Mouse (Mus musculus): Measurements from ENCODE around the gene Rad51d.
"Not testable (repeated sequence)": the region's sequence is repeated elsewhere in the genome, so short reads cannot be mapped to it uniquely, and the experiment has no call there.

Rad51d gene

DNA sequence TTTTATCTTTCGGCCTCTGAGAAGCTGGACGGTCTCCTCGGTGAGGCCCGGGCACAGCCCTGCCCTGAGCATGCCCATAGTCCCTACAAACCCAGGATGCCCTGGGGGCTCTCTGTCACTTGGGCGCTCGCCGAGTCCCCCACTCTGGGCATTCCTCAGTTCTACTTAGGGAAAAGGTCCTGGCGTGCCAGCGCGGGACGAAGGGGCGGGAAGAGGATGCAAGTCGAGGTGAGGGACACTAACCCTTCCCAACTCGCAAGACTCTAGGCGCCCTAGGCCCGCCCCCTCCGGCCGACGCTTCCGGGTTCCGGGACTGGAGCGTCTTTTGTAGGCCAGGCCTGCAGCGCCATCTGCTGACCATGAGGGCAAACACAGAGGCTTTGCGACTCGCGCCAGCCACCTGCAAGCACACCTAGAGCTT, at the start of gene Rad51d:
Rad51d (minus strand) TSS at position 273 of the 421 bp plus-strand sequence.
- peak; percentile 95 for DNase-seq (ENCODE audit: low read depth)

DNA sequence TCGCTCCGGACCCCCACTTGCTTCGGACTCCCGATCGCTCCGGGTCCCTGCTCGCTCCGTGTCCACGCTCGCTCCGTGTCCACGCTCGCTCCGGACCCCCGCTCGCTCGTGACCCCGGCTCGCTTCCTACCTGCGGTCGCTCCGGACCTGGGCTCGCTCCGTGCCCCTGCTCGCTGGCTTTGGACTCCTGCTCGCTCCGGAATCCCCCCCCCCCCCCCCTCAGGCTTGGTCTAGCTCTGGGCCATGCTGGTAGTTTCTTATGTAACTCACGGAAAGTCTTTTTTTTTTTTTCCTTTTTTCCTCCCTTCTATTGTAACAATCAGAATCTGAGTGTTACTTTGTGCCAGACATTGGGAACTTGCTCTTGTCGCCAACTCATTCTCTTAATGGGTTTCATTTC, 42.8 kb upstream of the Rad51d start:
- no peak for DNase-seq (ENCODE audit: low read depth)

DNA sequence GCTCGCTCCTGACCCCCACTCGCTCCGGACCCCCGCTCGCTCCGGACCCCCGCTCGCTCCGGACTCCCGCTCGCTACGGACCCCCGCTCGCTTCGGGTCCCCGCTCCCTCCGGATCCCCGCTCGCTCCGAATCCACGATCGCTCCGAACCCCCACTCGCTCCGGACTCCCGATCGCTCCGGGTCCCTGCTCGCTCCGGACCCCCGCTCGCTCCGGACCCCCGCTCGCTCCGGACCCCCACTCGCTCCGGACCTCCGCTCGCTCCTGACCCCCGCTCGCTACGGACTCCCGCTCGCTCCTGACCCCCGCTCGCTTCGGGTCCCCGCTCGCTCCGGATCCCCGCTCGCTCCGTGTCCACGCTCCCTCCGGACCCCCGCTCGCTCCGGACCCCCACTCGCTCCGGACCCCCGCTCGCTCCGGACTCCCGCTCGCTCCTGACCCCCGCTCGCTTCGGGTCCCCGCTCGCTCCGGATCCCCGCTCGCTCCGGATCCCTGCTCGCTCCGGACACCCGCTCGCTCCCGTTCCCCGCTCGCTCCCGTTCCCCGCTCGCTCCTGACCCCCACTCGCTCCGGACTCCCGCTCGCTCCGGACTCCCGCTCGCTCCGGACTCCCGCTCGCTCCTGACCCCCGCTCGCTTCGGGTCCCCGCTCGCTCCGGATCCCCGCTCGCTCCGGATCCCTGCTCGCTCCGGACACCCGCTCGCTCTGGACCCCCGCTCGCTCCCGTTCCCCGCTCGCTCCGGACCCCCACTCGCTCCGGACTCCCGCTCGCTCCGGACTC, 41.4 kb upstream of the Rad51d start:
- not testable (repeated sequence) for DNase-seq (ENCODE audit: low read depth)

- DNase-seq (ENCODE audit: low read depth): not testable (repeated sequence)
Observed at GRCm38 (mm10) chr11:82931161-82931560, 40.7 kb upstream of the Rad51d start.

DNA sequence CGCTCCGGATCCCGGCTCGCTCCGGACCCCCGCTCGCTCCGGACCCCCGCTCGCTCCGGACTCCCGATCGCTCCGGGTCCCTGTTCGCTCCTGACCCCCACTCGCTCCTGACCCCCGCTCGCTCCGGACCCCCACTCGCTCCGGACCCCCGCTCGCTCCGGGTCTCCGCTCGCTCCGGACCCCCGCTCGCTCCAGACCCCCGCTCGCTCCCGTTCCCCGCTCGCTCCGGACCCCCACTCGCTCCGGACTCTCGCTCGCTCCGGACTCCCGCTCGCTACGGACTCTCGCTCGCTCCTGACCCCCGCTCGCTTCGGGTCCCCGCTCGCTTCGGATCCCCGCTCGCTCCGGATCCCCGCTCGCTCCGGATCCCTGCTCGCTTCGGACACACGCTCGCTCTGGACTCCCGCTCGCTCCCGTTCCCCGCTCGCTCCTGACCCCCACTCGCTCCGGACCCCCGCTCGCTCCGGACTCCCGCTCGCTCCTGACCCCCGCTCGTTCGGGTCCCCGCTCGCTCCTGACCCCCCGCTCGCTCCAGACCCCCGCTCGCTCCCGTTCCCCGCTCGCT, 40.1 kb upstream of the Rad51d start:
- not testable (repeated sequence) for DNase-seq (ENCODE audit: low read depth)

DNA sequence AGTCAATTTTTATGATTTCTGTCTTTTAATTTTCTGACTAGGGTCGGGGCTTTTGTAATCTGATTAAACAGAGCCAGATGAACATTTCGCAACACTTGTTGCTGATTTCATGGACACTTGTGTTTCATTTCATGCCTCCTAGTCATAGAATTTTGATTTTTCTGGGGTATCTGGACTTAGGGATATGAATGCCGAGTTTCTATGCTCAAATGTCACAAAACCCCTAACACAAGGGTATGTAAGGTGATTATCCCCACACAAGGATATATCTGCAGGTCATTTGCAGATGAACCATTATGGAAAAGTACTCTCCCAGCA, 39.2 kb upstream of the Rad51d start:
- no peak for DNase-seq (ENCODE audit: low read depth)

- no peak for DNase-seq (ENCODE audit: low read depth)
Observed at GRCm38 (mm10) chr11:82928897-82929632, 38.7 kb upstream of the Rad51d start.

GRCm38 (mm10) chr11:82923910-82924309, 33.5 kb upstream of the Rad51d start:
- not testable (repeated sequence) for DNase-seq (ENCODE audit: low read depth)

- no peak for DNase-seq (ENCODE audit: low read depth)
Observed at GRCm38 (mm10) chr11:82921691-82922090, 31.3 kb upstream of the Rad51d start.

- no peak for DNase-seq (ENCODE audit: low read depth)
Observed at GRCm38 (mm10) chr11:82920768-82921167, 30.4 kb upstream of the Rad51d start.

DNA sequence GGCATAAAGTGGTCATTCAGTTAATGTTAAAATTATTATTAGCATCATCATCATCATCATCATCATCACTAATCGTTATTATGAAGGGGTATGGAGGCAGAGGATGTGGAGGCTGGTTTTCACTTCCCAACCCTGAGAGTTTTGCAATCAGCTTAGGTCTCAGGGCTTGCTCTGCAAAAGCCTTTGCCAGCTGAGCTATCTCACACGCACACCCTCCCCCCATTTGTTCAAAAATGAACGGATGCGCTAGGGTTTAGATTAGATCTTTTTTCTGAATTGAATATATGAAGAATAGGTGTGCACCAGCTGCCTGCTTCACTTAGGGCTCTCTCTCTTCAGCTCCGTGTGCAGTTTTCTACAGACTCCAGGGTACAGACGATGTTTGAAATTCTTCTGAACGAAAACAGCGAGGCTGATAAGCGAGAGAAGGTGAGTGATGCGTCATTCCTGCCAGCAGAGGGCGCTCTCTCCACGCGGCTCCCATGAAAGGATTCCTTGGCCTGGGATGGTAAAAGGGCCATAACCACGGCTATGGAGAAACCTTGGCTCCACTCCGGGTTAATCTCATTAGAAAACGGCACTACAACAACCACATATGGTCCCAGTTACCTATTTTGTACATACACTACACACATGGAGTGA, 24.4 kb upstream of the Rad51d start:
- peak; percentile 79 for DNase-seq (ENCODE audit: low read depth)

DNA sequence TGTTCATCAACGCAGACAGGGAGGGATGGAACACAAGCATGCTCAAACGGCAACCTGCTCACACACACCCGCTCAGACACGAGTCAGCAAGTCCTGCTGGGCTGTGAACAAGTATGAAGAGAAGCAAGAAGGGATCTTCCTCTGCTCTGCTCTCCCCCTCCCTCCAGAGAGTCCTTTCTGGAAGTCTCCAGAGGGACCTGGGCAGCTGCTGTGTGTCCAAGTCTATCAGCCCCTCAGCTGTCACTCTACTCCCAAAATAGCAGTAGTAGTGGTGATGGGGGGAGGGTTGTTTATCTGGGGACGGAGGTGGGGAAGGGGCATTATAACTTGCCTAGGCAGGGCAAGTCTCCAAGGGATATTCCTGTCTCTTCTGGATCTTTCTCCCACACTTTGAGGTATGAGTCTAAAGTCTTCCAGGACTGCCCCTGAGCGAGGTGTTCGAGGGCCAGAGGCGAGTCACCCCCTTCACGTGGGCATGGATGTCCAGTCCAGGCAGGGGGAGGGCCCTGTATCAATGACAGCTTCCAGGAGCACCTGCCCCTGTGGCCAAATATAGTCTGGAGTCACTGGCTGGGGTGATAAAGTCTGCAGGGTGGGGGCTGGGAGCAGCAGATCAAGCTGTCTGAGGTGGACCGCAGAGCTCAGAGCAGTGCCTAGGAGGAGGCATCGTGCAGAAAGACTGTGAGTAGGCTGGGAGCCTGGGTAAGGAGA, 20.4 kb upstream of the Rad51d start:
- no peak for DNase-seq (ENCODE audit: low read depth)

- DNase-seq (ENCODE audit: low read depth): no peak
Observed at GRCm38 (mm10) chr11:82910250-82910649, 19.8 kb upstream of the Rad51d start, which contains the start of gene Unc45b. TSS of gene Unc45b (plus strand) at chr11:82910550.

DNA sequence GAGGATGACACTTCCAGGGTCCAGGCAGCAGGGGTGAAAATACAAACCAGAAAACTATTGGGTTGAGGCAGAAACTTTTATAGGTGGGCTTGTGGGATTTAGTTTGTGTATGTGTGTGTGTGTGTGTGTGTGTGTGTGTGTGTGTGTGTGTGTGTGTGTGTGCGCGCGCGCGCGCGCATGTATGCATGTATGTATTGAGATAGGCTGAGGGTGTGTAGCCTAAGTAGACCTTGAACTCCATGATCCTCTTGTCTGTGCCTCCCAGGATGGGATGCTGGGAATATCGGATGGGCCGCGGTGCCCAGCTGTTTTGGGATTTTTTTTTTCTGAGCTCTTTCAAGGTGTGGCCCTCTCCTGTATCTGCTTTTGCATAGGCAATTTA, 18.2 kb upstream of the Rad51d start:
- DNase-seq (ENCODE audit: low read depth): no peak

DNA sequence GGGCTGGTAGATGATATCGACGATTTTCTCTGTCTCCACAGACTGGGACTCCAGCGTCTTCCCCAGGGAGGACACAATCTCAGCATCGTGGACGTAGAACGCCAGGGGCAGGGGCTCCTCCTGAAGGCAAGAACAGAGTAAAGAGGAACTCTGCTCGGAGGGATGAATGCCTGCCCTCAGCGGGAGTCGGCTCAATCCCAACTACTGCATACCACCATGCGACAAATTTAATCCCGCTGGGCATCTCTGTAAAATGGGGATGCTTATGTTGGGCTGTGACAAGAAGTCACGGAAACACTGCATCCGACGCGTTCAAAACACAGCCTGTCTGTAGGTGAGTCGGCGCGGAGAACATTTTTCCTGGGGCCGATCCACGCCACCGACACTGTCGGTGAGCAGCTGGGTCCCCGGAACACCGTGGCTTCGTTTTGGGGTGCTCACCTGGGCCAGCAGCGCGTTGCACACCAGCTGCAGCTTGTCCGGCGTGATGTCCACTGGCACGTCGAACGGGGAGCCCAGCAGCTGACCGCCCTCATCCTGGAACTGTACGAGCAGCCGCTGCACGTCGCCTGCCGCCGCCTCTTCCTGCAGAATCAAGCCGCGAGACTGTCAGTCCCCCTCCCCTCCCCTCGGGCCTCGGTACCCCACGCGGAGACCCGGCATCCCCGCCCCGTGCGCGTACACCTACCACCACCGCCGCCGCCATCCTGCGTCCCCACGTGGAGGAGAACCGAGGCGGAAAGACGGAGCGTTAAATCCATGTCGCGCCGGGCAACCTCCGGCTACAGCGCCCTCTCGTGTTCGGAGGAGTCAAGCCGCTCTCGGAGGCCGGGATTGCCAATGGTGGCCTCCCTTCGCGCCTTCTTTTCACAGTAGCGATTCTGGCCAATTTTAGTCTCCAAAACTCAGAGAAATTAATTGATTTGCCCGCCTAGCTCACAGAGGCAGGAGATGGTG, 17.5 kb upstream of the Rad51d start, which contains the start of gene Nle1:
Nle1 (minus strand) TSS at position 761 of the 957 bp plus-strand sequence.
- peak; percentile 91 for DNase-seq (ENCODE audit: low read depth)

DNA sequence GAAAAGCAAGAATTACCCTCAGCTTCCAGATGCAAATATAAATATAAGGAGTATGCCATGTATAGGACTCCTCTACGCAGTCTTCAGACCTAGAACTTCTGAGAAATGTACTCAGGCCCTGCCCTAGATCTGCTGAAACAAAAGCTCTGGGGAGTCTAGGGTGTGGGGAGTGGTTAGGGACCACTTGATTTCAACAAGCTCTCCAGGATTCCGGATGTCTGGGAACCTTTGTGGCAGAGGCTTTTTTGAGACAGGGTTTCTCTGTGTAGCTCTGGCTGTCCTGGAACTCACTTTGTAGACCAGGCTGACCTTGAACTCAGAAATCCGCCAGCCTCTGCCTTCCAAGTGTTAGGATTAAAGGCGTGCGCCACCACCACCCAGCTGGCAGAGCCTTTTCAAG, 15.4 kb upstream of the Rad51d start:
- DNase-seq (ENCODE audit: low read depth): no peak

GRCm38 (mm10) chr11:82904952-82905351, 14.5 kb upstream of the Rad51d start:
- DNase-seq (ENCODE audit: low read depth): no peak

GRCm38 (mm10) chr11:82901606-82902310, 11.3 kb upstream of the Rad51d start:
- DNase-seq (ENCODE audit: low read depth): no peak

DNA sequence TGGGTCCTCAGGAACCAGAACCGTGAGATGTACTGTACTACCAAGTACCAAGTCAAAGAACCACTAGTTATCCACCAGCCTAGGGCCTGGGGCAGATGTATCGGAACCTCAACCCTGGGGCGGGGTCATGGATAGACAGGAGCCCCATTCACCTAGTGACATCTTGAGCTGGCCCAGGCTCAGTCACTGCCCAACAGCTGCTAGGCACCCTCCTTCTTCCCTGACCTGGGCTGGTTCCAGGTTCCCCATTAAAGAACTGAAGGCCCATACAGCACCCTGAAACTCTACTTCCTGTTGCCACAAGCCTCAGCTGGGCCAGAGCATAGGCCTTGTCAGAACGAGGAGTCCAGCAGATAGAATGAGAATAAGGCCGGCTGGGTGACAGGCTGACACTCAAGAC, 9.3 kb upstream of the Rad51d start:
- no peak for DNase-seq (ENCODE audit: low read depth)

DNA sequence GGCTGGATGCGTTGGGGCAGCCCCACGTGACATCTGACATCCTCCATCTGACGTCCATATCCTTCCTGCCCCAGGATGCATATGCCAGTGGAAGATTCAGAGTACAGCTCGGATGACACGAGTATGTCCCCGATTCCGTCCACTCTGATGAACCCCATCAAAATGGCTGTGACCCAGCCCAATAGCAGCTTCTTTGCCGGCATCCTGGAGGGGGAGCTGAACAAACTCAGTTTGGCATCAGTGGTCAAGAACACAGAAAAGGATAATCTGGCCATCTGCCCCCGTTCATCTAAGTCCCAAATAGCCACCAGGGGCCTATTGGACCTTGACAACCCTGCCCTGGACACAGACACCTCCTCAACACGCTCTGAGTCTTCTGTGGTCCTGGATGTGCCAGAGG, 7.1 kb upstream of the Rad51d start:
- DNase-seq (ENCODE audit: low read depth): peak; percentile 32

Measured in 416B (cell line).